In the genomic region with DNA sequence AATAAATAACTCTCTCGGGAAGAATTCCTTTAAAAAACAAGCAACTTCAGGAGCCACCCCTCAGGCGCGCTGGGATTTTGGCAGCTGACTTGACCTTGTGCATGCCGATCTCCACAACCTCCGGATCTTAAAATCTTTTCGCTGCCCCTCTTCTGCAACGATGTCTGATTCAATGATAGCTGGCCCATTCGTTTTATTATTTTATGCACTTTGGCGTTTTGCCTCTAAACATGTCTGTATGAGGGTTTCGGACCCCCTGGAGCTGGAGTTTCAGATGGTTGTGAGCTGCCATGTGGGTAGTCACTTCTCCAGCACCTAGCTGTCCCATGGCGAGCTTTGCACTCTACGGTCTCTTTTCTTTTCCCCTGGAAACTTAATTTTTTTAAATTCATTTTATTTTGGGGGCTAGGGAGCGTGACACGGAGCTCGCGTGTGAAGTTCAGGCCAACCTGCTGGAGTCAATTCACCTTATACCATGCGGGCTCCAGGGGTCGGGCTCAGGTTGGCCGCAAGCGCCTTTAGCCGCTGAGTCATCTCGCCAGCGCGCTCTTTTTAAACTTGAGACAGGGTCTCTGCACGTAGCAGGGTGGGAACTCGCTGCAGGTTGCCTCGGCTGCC, we compare ENCODE assay signal across 8 mouse cellular contexts. TPM values are rescaled to one million over a fixed set of nuclear protein-coding genes. Genes with fewer than 3 reads are reported as not detected.
DNase-seq lines count a peak whose midpoint lies in the region; ATAC-seq lines count a peak whose summit lies in the region.

No protein-coding gene starts in this region.

- peaks cover 23% of the 10 kb centered on the region for H3K4me1 ChIP-seq in lung, embryonic 15.5 days
- H3K4me1 ChIP-seq in brown adipose tissue, adult 24 weeks (ENCODE audit: control insufficient read depth, insufficient read depth, insufficient read length, low read length) = peaks cover 12% of the 10 kb centered on the region; the same call in 1 of the 2 replicates
- peaks cover 35% of the 10 kb centered on the region for H3K4me1 ChIP-seq in heart, embryonic 15.5 days (replicated peaks)
- H3K4me1 ChIP-seq in limb, embryonic 12.5 days (replicated peaks) = peaks cover 18% of the 10 kb centered on the region
- peaks cover 15% of the 10 kb centered on the region for H3K4me1 ChIP-seq in neural tube, embryonic 14.5 days (ENCODE audit: control insufficient read depth, insufficient read depth, low read length)

- H3K27ac ChIP-seq in lung, embryonic 15.5 days = peak overlapping the region; percentile 94
- H3K27ac ChIP-seq in brown adipose tissue, adult 24 weeks (replicated peaks; ENCODE audit: low read depth, low read length) = peak overlapping the region; percentile 87
- peak overlapping the region; percentile 99 for H3K27ac ChIP-seq in heart, embryonic 15.5 days
- peak overlapping the region; percentile 91 for H3K27ac ChIP-seq in limb, embryonic 12.5 days
- H3K27ac ChIP-seq in neural tube, embryonic 14.5 days (ENCODE audit: low read depth, low read length) = peak overlapping the region; percentile 95

- no peaks in the 10 kb centered on the region for H3K27me3 ChIP-seq in lung, embryonic 15.5 days
- no peaks in the 10 kb centered on the region for H3K27me3 ChIP-seq in heart, embryonic 15.5 days
- no peaks in the 10 kb centered on the region for H3K27me3 ChIP-seq in limb, embryonic 12.5 days
- H3K27me3 ChIP-seq in neural tube, embryonic 14.5 days (ENCODE audit: control insufficient read depth, insufficient read depth, low read length) = no peaks in the 10 kb centered on the region

- peak overlapping the region; percentile 66 for H3K4me2 ChIP-seq in lung, embryonic 15.5 days
- peak overlapping the region; percentile 74 for H3K4me2 ChIP-seq in heart, embryonic 15.5 days
- peak overlapping the region; percentile 75 for H3K4me2 ChIP-seq in limb, embryonic 12.5 days
- H3K4me2 ChIP-seq in neural tube, embryonic 14.5 days (ENCODE audit: low read depth, low read length) = peak overlapping the region; percentile 84

- DNase-seq in lung, postnatal 36 days = no peak
- no peak for DNase-seq in ovary, postnatal 10 days (ENCODE audit: low spot score)
- DNase-seq in layer of hippocampus, postnatal 14 days (ENCODE audit: low spot score in 2 of 2) = no peak

- H3K4me3 ChIP-seq in lung, embryonic 15.5 days = peak overlapping the region; percentile 82
- H3K4me3 ChIP-seq in brown adipose tissue, adult 24 weeks (ENCODE audit: insufficient read depth, low read depth, low read length) = peak overlapping the region; percentile 93
- H3K4me3 ChIP-seq in heart, embryonic 15.5 days = peak overlapping the region; percentile 96
- H3K4me3 ChIP-seq in limb, embryonic 12.5 days (replicated peaks) = peak overlapping the region; percentile 83
- peak overlapping the region; percentile 74 for H3K4me3 ChIP-seq in neural tube, embryonic 14.5 days (ENCODE audit: low read depth, low read length)

- WGBS in lung, embryonic 15.5 days = 1% methylated on average over 27 of the region's 27 CpGs
- under 1% methylated on average over 27 of the region's 27 CpGs for WGBS in heart, embryonic 15.5 days
- 1% methylated on average over 27 of the region's 27 CpGs for WGBS in limb, embryonic 12.5 days
- WGBS in neural tube, embryonic 14.5 days = 1% methylated on average over 27 of the region's 27 CpGs

- ATAC-seq in lung, embryonic 15.5 days (ENCODE audit: borderline replicate concordance, extremely low read depth, low FRiP score, low TSS enrichment) = peak; percentile 55
- ATAC-seq in heart, embryonic 15.5 days (replicated peaks; ENCODE audit: insufficient number of reproducible peaks, insufficient read depth, low FRiP score, low read depth) = peak; percentile 28
- peak; percentile 39; the same call in 1 of the 2 replicates for ATAC-seq in limb, embryonic 12.5 days (ENCODE audit: insufficient number of reproducible peaks, insufficient read depth, low FRiP score, low TSS enrichment, low read depth)
- peak; percentile 74 for ATAC-seq in neural tube, embryonic 14.5 days (ENCODE audit: low read depth)

- H3K36me3 ChIP-seq in lung, embryonic 15.5 days = no peaks in the 10 kb centered on the region
- no peaks in the 10 kb centered on the region for H3K36me3 ChIP-seq in heart, embryonic 15.5 days
- H3K36me3 ChIP-seq in limb, embryonic 12.5 days = peaks cover 8% of the 10 kb centered on the region; the same call in 1 of the 2 replicates
- no peaks in the 10 kb centered on the region for H3K36me3 ChIP-seq in neural tube, embryonic 14.5 days (ENCODE audit: control insufficient read depth, insufficient read depth, low read length)

- peak overlapping the region; percentile 98 for H3K9ac ChIP-seq in lung, embryonic 15.5 days
- H3K9ac ChIP-seq in heart, embryonic 15.5 days = peak overlapping the region; percentile 73
- H3K9ac ChIP-seq in limb, embryonic 12.5 days (replicated peaks) = peak overlapping the region; percentile 92
- H3K9ac ChIP-seq in neural tube, embryonic 14.5 days (replicated peaks; ENCODE audit: low read depth, low read length) = peak overlapping the region; percentile 93

- H3K9me3 ChIP-seq in lung, embryonic 15.5 days = no peaks in the 10 kb centered on the region
- no peaks in the 10 kb centered on the region for H3K9me3 ChIP-seq in heart, embryonic 15.5 days (replicated peaks)
- H3K9me3 ChIP-seq in limb, embryonic 12.5 days = no peaks in the 10 kb centered on the region
- H3K9me3 ChIP-seq in neural tube, embryonic 14.5 days (ENCODE audit: control insufficient read depth, low read length) = no peaks in the 10 kb centered on the region

RNA-seq across cellular contexts. Expression of gene Tmem79, which starts 0.4 kb away (rescaled TPM):
- polyA plus RNA-seq in lung, embryonic 15.5 days (2015; fragmentation: Nextera tagmentation; extraction: Ambion mirVana) = 7.5 and 9.5 TPM in 2 replicates
- 89.9 and 111 TPM in 2 replicates for polyA plus RNA-seq in brown adipose tissue, adult 24 weeks (2012; ENCODE audit: insufficient read depth, insufficient read length, missing spikeins)
- 1.7 and 2.2 TPM in 2 replicates for polyA plus RNA-seq in heart, embryonic 15.5 days (2015; fragmentation: Nextera tagmentation; extraction: Ambion mirVana)
- polyA plus RNA-seq in limb, embryonic 12.5 days (2016; fragmentation: Nextera tagmentation; extraction: Ambion mirVana) = 2.6 and 2.9 TPM in 2 replicates
- polyA plus RNA-seq in neural tube, embryonic 14.5 days (2014; fragmentation: Nextera tagmentation; extraction: Ambion mirVana) = 0.90 and 0.99 TPM in 2 replicates
- total RNA-seq in layer of hippocampus, postnatal 14 days (2021) = 1 to 10 TPM in 1 of 2 experiments, under 1 TPM in 1; 0.93 to 1.3 TPM

RNA-seq across cellular contexts. Expression of gene Smg5, which starts 0.5 kb away (rescaled TPM):
- 49.4 and 53.1 TPM in 2 replicates for polyA plus RNA-seq in lung, embryonic 15.5 days (2015; fragmentation: Nextera tagmentation; extraction: Ambion mirVana)
- polyA plus RNA-seq in brown adipose tissue, adult 24 weeks (2012; ENCODE audit: insufficient read depth, insufficient read length, missing spikeins) = 14.2 and 24.1 TPM in 2 replicates
- polyA plus RNA-seq in heart, embryonic 15.5 days (2015; fragmentation: Nextera tagmentation; extraction: Ambion mirVana) = 41.1 and 52.8 TPM in 2 replicates
- polyA plus RNA-seq in limb, embryonic 12.5 days (2016; fragmentation: Nextera tagmentation; extraction: Ambion mirVana) = 69.2 and 74.4 TPM in 2 replicates
- 47.6 and 49.0 TPM in 2 replicates for polyA plus RNA-seq in neural tube, embryonic 14.5 days (2014; fragmentation: Nextera tagmentation; extraction: Ambion mirVana)
- total RNA-seq in layer of hippocampus, postnatal 14 days (2021) = 10 to 100 TPM; 65.4 to 71.8 TPM

RNA-seq across cellular contexts. Expression of gene Glmp, which starts 10.7 kb away (rescaled TPM):
- 192 and 203 TPM in 2 replicates for polyA plus RNA-seq in lung, embryonic 15.5 days (2015; fragmentation: Nextera tagmentation; extraction: Ambion mirVana)
- 96.8 and 101 TPM in 2 replicates for polyA plus RNA-seq in brown adipose tissue, adult 24 weeks (2012; ENCODE audit: insufficient read depth, insufficient read length, missing spikeins)
- polyA plus RNA-seq in heart, embryonic 15.5 days (2015; fragmentation: Nextera tagmentation; extraction: Ambion mirVana) = 143 and 156 TPM in 2 replicates
- 143 and 164 TPM in 2 replicates for polyA plus RNA-seq in limb, embryonic 12.5 days (2016; fragmentation: Nextera tagmentation; extraction: Ambion mirVana)
- 65.0 and 76.4 TPM in 2 replicates for polyA plus RNA-seq in neural tube, embryonic 14.5 days (2014; fragmentation: Nextera tagmentation; extraction: Ambion mirVana)
- 10 to 100 TPM; 86.2 to 90.2 TPM for total RNA-seq in layer of hippocampus, postnatal 14 days (2021)

RNA-seq across cellular contexts. Expression of gene Paqr6, which starts 28.8 kb away (rescaled TPM):
- polyA plus RNA-seq in lung, embryonic 15.5 days (2015; fragmentation: Nextera tagmentation; extraction: Ambion mirVana) = 9.5 and 10.1 TPM in 2 replicates
- polyA plus RNA-seq in brown adipose tissue, adult 24 weeks (2012; ENCODE audit: insufficient read depth, insufficient read length, missing spikeins) = 2.1 TPM in 2 replicates
- polyA plus RNA-seq in heart, embryonic 15.5 days (2015; fragmentation: Nextera tagmentation; extraction: Ambion mirVana) = 3.9 and 5.1 TPM in 2 replicates
- polyA plus RNA-seq in limb, embryonic 12.5 days (2016; fragmentation: Nextera tagmentation; extraction: Ambion mirVana) = 2.8 and 3.2 TPM in 2 replicates
- 0.35 and 1.6 TPM in 2 replicates for polyA plus RNA-seq in neural tube, embryonic 14.5 days (2014; fragmentation: Nextera tagmentation; extraction: Ambion mirVana)
- 1 to 10 TPM; 8.1 to 9.4 TPM for total RNA-seq in layer of hippocampus, postnatal 14 days (2021)

RNA-seq across cellular contexts. Expression of gene Bglap3, which starts 37.0 kb away (rescaled TPM):
- not detected in 2 replicates for polyA plus RNA-seq in lung, embryonic 15.5 days (2015; fragmentation: Nextera tagmentation; extraction: Ambion mirVana)
- polyA plus RNA-seq in brown adipose tissue, adult 24 weeks (2012; ENCODE audit: insufficient read depth, insufficient read length, missing spikeins) = not detected in 2 replicates
- polyA plus RNA-seq in heart, embryonic 15.5 days (2015; fragmentation: Nextera tagmentation; extraction: Ambion mirVana) = not detected in 2 replicates
- polyA plus RNA-seq in limb, embryonic 12.5 days (2016; fragmentation: Nextera tagmentation; extraction: Ambion mirVana) = 0.10 and 0.29 TPM in 2 replicates
- polyA plus RNA-seq in neural tube, embryonic 14.5 days (2014; fragmentation: Nextera tagmentation; extraction: Ambion mirVana) = 0.28 TPM in 1 of 2 replicates, not detected in the other
- not detected for total RNA-seq in layer of hippocampus, postnatal 14 days (2021)
